Mouse (Mus musculus) spleen, adult 2 months (tissue): ENCODE measurements at regions not wholly inside any gene's neighbourhood (a gene's known extent, or its start where the extent isn't known, plus 50 kb on each side); places are given as distances from the start of the nearest gene placed in this dataset.

ENCODE experiments used
- CTCF ChIP-seq: fragments of 200-500 bp; IDR thresholded peaks from 2 replicates; pipeline ENCODE4 v1.5.1; 2011; ENCODE audit warnings: mild to moderate bottlenecking, inconsistent platforms; ENCODE audit not compliant: insufficient read depth, insufficient read length, insufficient replicate concordance; ENCODE audit errors: extremely low read depth
- POLR2A ChIP-seq: fragments of 200-500 bp; IDR thresholded peaks from 2 replicates; pipeline ENCODE4 v1.6.1; 2011; ENCODE audit warnings: low read depth, low read length, inconsistent platforms

- TF ChIP-seq POLR2A (no peak), CTCF (no peak)
Measured at GRCm38 (mm10) chr10:9498550-9498949, 176.5 kb downstream of the Samd5 start.
